Mouse (Mus musculus): ENCODE results near the gene Rassf5.

The Rassf5 gene

DNA sequence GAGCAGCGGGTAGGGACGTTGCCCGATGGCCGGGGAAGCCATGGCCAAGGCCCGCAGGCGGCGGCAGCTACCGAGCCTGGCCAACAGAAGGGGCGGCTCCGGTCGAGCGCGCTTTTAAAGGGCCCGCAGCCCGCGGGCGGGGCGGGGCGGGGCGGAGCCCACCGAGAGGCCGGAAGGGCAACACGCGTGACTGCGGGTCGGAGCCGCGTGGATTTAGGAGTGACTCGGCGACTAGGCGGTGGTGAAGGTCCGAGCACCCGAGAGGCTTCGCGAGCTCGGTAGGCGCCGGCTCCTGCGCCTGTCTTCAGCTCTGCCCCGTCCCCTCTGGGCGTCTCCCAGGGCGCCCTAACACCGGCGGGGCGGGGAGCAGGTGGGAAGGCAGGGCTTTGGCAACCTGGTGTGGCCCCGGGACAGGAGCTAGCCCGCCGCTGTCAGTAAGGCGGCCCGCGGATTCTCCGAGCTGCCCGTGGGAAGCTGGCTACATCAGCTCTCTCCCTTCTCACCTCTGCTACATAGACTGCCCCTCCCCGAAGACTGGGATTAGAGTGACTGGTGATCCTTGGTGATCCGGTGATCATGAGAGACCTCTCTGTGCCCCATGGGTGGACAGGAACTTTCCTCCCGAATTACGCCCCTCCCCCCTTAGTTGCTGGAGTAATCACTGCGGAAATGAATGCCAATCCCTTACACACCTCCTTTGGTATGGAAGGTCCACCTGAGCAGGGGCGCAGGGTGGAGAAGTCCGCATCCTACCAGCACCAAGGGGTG, at the start of gene Rassf5:
TSS of gene Rassf5 (minus strand) at position 170 of the 768 bp plus-strand sequence.
- no peak for DNase-seq (ENCODE audit: low read depth, low spot score)

GRCm38 (mm10) chr1:131293922-131294250, 48.8 kb upstream of the Rassf5 start:
- DNase-seq (ENCODE audit: low read depth, low spot score): no peak

DNA sequence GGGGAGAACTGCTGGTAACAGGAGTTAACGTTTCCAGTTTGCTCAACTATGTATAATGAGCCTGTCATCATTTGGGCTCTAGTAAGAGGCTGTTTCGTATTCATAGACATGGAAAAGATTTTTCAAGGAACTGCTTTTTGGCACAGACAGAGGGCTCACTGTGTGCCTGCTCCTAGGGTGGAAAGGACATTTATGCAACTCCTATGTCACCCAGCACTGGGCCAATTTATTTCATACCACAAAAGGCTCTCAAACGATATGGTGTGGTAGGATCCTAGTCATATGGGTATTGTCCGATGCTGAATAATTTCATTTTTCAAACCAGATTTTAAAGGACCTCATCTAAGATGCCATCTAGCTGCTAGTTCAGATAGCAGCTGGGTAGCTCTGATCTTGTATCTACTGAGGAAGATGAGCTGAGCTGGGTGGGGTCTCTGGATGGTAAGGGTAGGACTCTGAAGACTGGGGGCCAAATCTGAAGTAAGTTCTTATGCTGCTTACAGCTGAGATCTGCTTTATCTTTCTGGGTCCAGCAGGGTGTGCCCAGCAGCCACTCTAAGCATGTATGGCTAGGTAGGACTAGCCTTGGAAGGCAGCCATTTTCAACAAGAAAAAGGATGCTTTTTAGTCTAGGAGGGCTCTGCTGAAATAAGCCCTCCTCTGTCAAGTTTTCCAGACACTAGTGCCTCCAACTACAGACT, 48.3 kb upstream of the Rassf5 start:
- no peak for DNase-seq (ENCODE audit: low read depth, low spot score)

GRCm38 (mm10) chr1:131290648-131291047, 45.6 kb upstream of the Rassf5 start:
- peak; percentile 53 for DNase-seq (ENCODE audit: low read depth, low spot score)

DNA sequence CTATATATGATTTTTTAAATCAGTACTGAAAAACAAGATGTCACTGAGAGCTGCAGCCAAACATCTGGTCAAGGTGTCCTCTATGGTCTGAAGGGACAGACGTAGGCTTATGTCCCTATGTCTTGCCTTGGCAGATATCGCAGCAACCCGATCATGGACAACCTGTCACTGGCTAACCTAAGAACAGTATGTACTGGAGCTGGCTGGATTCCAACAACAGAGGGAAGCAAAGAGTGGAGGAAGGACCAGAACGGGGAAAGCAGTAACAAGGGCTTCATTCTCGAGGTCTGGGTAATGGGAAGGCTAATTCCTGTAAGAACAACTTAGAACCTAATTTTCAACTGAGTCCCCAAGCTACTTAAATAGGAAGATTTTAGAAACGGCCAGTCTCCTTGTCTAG, 43.9 kb upstream of the Rassf5 start:
- DNase-seq (ENCODE audit: low read depth, low spot score): no peak

GRCm38 (mm10) chr1:131287267-131287666, 42.2 kb upstream of the Rassf5 start:
- DNase-seq (ENCODE audit: low read depth, low spot score): no peak

GRCm38 (mm10) chr1:131286803-131287202, 41.7 kb upstream of the Rassf5 start:
- no peak for DNase-seq (ENCODE audit: low read depth, low spot score)

DNA sequence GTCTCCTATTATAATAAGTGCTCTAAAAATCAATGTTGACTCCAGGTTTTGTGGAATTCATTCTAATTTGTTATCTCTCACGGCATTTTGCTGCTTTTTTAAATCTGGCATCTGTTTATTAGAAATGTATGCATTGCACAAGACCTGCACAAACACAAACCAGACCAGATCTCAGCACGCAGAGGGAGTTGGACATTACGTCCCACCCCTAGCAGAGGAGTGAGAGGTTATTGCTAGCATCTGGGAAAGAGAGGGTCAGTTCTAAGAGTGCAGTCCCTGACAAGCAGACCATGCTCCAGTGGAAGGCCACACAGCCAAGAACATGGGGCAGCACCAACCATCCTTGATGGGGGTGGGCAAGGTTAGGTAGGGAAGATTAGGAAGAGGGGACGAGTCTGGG, 39.6 kb upstream of the Rassf5 start:
- DNase-seq (ENCODE audit: low read depth, low spot score): no peak

- DNase-seq (ENCODE audit: low read depth, low spot score): no peak
Observed at GRCm38 (mm10) chr1:131284167-131284566, 39.1 kb upstream of the Rassf5 start.

DNA sequence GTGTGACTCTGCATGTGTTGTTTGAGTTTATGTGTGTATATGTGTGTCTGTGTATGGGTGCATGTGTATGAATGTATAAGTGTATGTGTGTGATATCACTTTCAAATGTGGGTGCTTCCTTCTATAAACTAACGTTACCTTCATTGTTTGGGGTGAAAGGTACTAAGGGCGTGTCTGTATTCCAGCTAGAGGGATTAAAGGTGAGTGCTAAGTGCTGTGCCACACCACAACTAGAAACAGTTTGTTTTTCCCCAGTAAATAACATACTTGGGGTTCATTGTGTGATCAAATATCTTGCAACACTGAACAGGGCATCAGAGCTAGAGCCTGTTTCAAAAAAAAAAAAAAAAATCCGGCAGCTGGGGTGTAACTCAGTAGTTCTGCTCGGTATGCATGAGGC, 36.7 kb upstream of the Rassf5 start:
- no peak for DNase-seq (ENCODE audit: low read depth, low spot score)

- DNase-seq (ENCODE audit: low read depth, low spot score): no peak
Observed at GRCm38 (mm10) chr1:131280280-131280679, 35.2 kb upstream of the Rassf5 start.

- DNase-seq (ENCODE audit: low read depth, low spot score): no peak
Observed at GRCm38 (mm10) chr1:131279456-131279776, 34.4 kb upstream of the Rassf5 start, which contains the start of gene Ikbke. TSS of gene Ikbke (minus strand) at chr1:131279606.

DNA sequence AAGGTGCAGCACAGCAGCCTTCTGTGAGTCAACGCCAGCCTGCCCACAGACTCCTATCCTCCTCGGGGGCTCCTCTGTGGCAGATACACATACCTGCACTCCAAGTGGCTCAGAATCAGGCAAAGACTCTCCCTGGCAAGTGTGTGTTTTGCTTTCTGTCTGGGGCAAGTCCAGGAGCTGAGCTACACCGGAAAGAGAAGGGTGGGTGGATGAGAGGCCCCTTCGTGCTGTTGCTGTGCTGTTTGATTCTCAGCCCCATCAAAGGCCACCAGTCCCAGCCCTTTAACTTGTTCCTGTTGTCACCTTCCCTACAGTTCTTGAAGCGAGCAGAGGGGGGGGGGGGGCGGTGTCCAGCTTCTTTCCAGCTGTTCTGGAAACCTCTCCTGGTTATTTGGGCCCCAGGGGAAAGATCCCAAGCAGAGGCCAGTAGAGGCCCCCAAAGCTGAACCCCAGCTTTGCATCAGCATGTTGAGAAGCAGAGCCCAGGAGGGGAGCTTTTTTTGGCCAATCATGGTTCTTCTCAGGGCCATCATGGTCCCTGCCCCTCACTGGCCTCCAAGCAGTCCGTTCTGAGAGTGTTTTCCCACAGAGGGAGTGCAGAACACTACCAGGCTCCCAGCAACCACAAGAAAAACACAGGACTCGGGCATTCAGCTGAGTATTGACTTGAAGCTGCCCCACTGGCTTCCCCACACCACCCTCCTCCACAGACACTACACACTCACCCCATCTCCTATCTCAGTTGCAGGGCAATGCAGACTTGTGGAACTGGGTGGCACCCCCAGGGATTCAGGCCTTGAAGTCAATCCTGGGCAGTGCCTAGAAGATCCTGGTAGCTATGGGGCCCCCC, 33.8 kb upstream of the Rassf5 start:
- no peak for DNase-seq (ENCODE audit: low read depth, low spot score)

GRCm38 (mm10) chr1:131276831-131277230, 31.8 kb upstream of the Rassf5 start:
- DNase-seq (ENCODE audit: low read depth, low spot score): no peak

- DNase-seq (ENCODE audit: low read depth, low spot score): no peak
Observed at GRCm38 (mm10) chr1:131275577-131275976, 30.5 kb upstream of the Rassf5 start.

DNA sequence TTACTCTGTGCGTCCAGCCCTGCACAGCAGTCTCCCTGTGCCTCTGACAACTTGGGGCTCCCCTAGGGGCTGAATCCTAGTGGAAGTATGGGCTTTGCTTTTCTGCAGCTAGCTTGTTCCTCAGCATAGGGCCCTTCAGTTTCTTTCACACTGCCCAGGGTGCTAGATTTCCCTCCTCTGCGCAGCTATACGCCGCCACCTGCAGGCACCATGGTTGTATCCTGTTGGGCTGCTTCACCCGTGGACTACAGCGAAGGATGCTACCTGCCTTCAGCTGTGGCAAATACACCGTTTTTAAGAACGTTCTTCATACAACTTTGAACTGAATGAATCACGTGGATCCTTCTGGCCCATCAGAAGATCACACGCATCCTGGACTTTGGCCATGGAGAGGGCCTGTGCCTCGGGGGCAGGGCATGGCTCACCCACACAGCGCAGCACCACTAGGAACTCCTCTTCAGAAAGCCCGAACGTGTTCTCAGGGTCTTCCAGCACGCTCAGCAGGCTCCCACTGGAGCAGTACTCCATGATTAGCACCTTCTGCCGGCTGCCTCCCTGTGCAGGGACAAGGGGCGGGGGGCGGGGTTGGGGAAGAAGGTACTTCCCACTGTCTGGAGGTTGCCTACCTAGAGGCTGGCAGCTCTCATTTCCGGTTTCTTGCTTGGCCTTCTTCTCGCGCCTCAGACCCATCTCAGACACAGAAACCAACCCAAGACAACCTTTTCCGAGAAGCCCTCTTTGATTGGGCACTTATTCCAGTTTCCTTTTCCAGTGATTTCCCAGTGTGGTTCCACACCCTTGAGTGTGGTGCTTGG, 29.9 kb upstream of the Rassf5 start:
- no peak for DNase-seq (ENCODE audit: low read depth, low spot score)

- peak; percentile 69 for DNase-seq (ENCODE audit: low read depth, low spot score)
Observed at GRCm38 (mm10) chr1:131269797-131270578, 24.9 kb upstream of the Rassf5 start.

DNA sequence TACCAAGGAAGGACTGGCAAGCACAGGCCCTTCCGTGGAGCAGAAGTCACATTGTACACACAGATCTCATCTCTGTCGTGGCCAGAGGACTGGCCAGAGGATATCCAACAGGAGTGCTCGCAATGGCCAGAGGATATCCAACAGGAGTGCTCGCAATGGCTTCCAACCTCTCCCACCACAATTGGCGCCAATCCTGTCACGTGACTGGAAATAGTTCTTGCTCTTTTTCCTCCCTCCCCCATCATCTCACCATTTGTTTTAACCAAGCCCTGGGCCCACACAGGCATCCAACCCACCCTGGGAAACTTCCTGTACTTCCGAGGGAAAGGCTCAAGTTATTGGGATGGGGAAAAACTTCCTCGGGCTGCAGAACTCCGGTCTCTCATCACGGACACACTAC, 23.7 kb upstream of the Rassf5 start:
- no peak for DNase-seq (ENCODE audit: low read depth, low spot score)

GRCm38 (mm10) chr1:131263905-131264304, 18.8 kb upstream of the Rassf5 start:
- DNase-seq (ENCODE audit: low read depth, low spot score): no peak

DNA sequence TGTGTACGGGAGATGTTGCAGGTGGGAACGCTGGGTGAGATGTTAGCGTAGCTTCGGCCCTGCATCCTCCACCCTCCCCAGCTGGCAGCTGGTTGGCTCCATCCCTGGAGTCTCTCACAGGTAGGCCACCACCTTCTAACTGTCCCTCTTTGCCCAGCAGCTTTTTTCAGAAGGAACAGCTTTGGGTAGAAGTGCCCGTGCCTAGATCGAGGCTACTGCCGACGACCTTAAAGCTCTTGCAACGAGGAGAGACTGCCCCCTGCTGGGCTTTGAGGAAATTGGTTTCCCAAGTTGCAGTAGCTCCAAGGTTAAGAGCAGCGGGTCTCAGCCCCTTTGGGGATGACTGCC, 15.2 kb upstream of the Rassf5 start:
- peak; percentile 58 for DNase-seq (ENCODE audit: low read depth, low spot score)

Measured in embryo, embryonic 11.5 days (tissue).